Mouse (Mus musculus) heart, embryonic 15.5 days (tissue): Measurements from ENCODE around the gene Bmt2. TPM values are rescaled to one million over a fixed set of nuclear protein-coding genes. Genes with fewer than 3 reads are reported as not detected.
A peak's percentile ranks its signal among the peaks of the same experiment; 100 is the strongest.

Experiments
- ATAC-seq: fragments of 200-750 bp; cut with Nextera tagmentation; replicated peaks from 2 replicates; pipeline ENCODE4 v1.8.0; 2017; ENCODE audit warnings: low read depth, moderate TSS enrichment; ENCODE audit not compliant: insufficient number of reproducible peaks, insufficient read depth, low FRiP score
- H3K27ac ChIP-seq: fragments of 300-500 bp; sonication (generic); 2 replicates; pipeline ENCODE4 v1.5.1; 2015; ENCODE audit warnings: mild to moderate bottlenecking, inconsistent platforms
- H3K27me3 ChIP-seq: fragments of 300-500 bp; sonication (generic); 2 replicates; pipeline ENCODE4 v1.6.1; 2015; ENCODE audit warnings: inconsistent platforms
- H3K36me3 ChIP-seq: fragments of 300-500 bp; sonication (generic); 2 replicates; pipeline ENCODE4 v1.6.1; 2015; ENCODE audit warnings: mild to moderate bottlenecking, inconsistent platforms
- H3K4me1 ChIP-seq: fragments of 300-500 bp; sonication (generic); replicated peaks from 2 replicates; pipeline ENCODE4 v1.6.1; 2015; ENCODE audit warnings: inconsistent platforms
- H3K4me2 ChIP-seq: fragments of 300-500 bp; sonication (generic); 2 replicates; pipeline ENCODE4 v1.6.1; 2015; ENCODE audit warnings: inconsistent platforms, mild to moderate bottlenecking, moderate library complexity
- H3K4me3 ChIP-seq: fragments of 300-500 bp; sonication (generic); 2 replicates; pipeline ENCODE4 v1.5.1; 2015; ENCODE audit warnings: mild to moderate bottlenecking, inconsistent platforms
- H3K9ac ChIP-seq: fragments of 300-500 bp; sonication (generic); 2 replicates; pipeline ENCODE4 v1.6.1; 2015; ENCODE audit warnings: mild to moderate bottlenecking, inconsistent platforms
- H3K9me3 ChIP-seq: fragments of 300-500 bp; sonication (generic); replicated peaks from 2 replicates; pipeline ENCODE4 v1.6.1; 2016; ENCODE audit warnings: inconsistent platforms
- WGBS: fragments of 180-500 bp; shearing (Covaris S2); methylation state at CpG from one replicate; pipeline ENCODE4 v1.1.7; 2015; ENCODE audit warnings: mixed read lengths; 5-methylcytosine and 5-hydroxymethylcytosine counted together
- polyA plus RNA-seq: library from polyadenylated mRNA; unstranded; fragments of >200 nt; fragmentation: Nextera tagmentation; extraction: Ambion mirVana; gene quantifications from 2 replicates; pipeline ENCODE4 v1.2.1, GENCODE M21; 2015

Bmt2 gene
- polyA plus RNA-seq, 1 experiment from 2014 or later: 15.5 TPM

DNA sequence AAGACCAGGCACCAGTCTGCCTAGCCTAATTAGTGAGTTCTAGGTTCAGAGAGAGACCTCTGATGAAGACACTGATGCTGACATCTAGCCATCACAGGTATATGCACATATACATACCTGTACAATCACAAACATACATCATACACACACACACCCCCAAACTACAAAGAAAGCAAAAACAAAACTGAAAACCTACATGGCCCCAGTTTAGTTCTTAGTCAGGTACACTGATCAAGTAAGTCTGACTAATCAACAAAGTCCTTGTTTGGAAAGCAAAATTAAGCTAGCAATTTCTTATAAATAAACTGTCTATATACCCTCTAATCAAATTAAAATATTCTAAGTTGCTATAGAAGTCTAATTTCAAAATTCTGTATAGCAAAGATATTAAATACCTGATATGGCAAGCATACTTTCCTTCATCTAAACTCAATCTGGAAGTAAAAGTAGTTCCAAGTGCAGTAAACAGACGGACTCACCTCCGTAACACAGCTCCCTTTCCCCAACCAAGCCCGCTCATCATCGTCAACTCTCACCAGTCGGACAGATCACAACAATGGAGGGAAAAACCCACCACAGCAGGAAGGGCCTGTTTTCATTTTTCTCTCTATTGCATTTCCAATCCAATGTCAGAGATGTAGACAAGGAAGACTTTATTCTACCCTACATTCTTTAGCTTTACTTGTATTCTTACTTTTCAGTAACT is 3.0 kb downstream of the Bmt2 start:
- 86% methylated on average over 5 of the region's 5 CpGs for WGBS
- Histone ChIP-seq H3K9me3 (no peaks in the 10 kb centered on the region), H3K4me3 (no peak overlapping the region), H3K4me2 (no peak overlapping the region), H3K27ac (no peak overlapping the region), H3K27me3 (no peaks in the 10 kb centered on the region), H3K9ac (no peak overlapping the region), H3K4me1 (peaks cover 6% of the 10 kb centered on the region; the same call in 1 of the 2 replicates), H3K36me3 (no peaks in the 10 kb centered on the region)
- ATAC-seq: no peak

DNA sequence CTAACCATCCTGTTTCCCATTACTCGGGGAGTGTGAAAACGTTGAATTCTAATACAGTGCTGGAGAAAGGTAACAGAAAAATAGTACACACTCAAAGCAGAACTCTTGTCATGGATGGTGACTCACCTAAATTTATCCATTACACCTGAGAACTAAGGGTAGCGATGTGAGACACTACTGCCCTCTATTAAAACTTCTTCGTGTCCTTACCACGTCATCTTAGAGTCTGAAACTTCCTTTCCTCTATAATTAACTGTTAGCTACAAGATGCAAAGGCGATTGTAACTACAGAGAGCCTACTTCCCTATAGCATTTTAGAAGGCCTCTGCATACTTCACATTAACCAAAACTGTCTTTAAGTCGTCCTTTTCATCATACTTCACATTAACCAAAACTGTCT is 12.1 kb downstream of the Bmt2 start:
- no peak for ATAC-seq

DNA sequence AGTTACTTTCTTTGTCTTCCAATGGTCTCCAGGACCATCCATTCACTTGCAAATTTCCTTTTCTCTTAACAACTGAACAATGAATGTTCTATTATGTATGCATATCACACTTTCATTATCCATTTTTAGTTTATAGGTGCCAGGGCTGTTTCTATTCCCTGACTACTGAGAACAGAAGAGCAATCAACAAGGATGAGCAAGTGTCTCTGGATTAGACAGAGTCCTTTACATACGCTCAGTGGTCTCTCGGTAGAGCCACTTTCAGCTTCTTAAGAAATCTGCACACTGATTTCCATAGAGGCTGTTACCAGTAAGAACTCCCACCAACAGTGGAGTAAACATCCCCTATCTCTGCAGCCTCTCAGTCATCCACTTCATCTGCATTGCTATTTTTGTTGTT is 19.8 kb downstream of the Bmt2 start:
- H3K9me3 ChIP-seq: no peaks in the 10 kb centered on the region
- 95% methylated on average over 2 of the region's 2 CpGs for WGBS
- no peaks in the 10 kb centered on the region for H3K27me3 ChIP-seq
- no peak overlapping the region for H3K27ac ChIP-seq
- H3K4me3 ChIP-seq: no peak overlapping the region
- no peaks in the 10 kb centered on the region for H3K4me1 ChIP-seq
- H3K9ac ChIP-seq: no peak overlapping the region
- peaks cover 8% of the 10 kb centered on the region; the same call in 1 of the 2 replicates for H3K36me3 ChIP-seq
- no peak overlapping the region for H3K4me2 ChIP-seq
- ATAC-seq: no peak

More for the DNA sequence above, 12.1 kb downstream of the Bmt2 start:
- no peaks in the 10 kb centered on the region for H3K27me3 ChIP-seq
- H3K9ac ChIP-seq: no peak overlapping the region
- 82% methylated on average over 7 of the region's 7 CpGs for WGBS
- no peaks in the 10 kb centered on the region for H3K4me1 ChIP-seq
- H3K9me3 ChIP-seq: no peaks in the 10 kb centered on the region
- no peak overlapping the region for H3K27ac ChIP-seq
- H3K36me3 ChIP-seq: peaks cover 5% of the 10 kb centered on the region; the same call in 1 of the 2 replicates
- no peak overlapping the region for H3K4me3 ChIP-seq
- no peak overlapping the region for H3K4me2 ChIP-seq

DNA sequence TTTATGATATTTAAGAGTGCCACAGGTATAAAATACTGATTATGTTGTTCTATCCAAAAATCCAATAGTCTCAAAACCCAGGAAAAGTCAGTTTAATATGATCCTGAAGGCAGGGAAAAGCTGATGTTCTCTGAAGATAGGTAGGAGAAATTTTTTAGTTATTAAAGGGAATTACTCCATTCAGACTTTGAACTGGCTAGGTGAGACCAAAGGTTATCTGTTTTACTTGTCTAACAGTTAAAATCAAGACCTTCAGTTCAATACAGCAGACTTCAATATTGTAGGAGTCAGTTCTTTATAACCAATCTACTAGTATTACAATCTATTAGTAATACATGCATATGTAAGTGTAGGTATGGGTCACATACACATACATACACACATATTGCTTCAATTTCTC is 23.7 kb downstream of the Bmt2 start:
- Histone ChIP-seq H3K4me2 (no peak overlapping the region), H3K4me1 (no peaks in the 10 kb centered on the region), H3K27me3 (no peaks in the 10 kb centered on the region), H3K27ac (no peak overlapping the region), H3K36me3 (peaks cover 11% of the 10 kb centered on the region; the same call in 1 of the 2 replicates), H3K9me3 (no peaks in the 10 kb centered on the region), H3K9ac (no peak overlapping the region), H3K4me3 (no peak overlapping the region)
- no peak for ATAC-seq

GRCm38 (mm10) chr6:13652284-13652683 is 25.5 kb downstream of the Bmt2 start:
- Histone ChIP-seq H3K9me3 (no peaks in the 10 kb centered on the region; the same call in 1 of the 2 replicates), H3K9ac (no peak overlapping the region), H3K4me1 (no peaks in the 10 kb centered on the region), H3K4me3 (no peak overlapping the region), H3K27me3 (no peaks in the 10 kb centered on the region), H3K36me3 (peaks cover 20% of the 10 kb centered on the region; the same call in 1 of the 2 replicates), H3K4me2 (no peak overlapping the region), H3K27ac (no peak overlapping the region)
- WGBS: 89% methylated on average over 3 of the region's 3 CpGs
- no peak for ATAC-seq

DNA sequence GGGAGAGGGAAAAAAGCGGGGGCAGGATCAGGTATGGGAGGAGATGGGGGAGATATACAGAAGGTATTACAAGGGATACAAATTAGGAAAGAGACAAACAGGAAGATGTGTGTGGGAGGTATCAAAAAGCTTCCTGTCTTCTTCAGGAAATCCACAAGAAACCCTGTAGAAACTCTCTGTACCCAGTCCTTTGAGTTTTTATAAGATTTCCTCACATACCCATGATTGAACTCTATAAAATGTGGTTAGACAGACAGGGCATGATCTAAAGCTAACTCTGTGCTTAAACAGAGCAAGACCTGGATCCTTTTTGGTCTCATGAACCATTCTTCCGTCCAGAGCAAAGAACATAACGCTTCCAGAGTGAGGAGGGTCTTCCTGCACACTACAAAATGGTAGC is 26.9 kb downstream of the Bmt2 start:
- no peak for ATAC-seq
- Histone ChIP-seq H3K27ac (no peak overlapping the region), H3K9ac (no peak overlapping the region), H3K9me3 (no peaks in the 10 kb centered on the region; the same call in 1 of the 2 replicates), H3K4me1 (no peaks in the 10 kb centered on the region), H3K4me3 (no peak overlapping the region), H3K36me3 (peaks cover 20% of the 10 kb centered on the region; the same call in 1 of the 2 replicates), H3K4me2 (no peak overlapping the region), H3K27me3 (no peaks in the 10 kb centered on the region)
- 90% methylated on average over 3 of the region's 3 CpGs for WGBS

GRCm38 (mm10) chr6:13648305-13648704 is 29.5 kb downstream of the Bmt2 start:
- H3K27me3 ChIP-seq: no peaks in the 10 kb centered on the region
- no peaks in the 10 kb centered on the region for H3K4me1 ChIP-seq
- no peak overlapping the region for H3K9ac ChIP-seq
- ATAC-seq: no peak
- H3K27ac ChIP-seq: no peak overlapping the region
- H3K36me3 ChIP-seq: peaks cover 20% of the 10 kb centered on the region; the same call in 1 of the 2 replicates
- H3K4me2 ChIP-seq: no peak overlapping the region
- no peak overlapping the region for H3K4me3 ChIP-seq
- peaks cover 5% of the 10 kb centered on the region; the same call in 1 of the 2 replicates for H3K9me3 ChIP-seq

GRCm38 (mm10) chr6:13636582-13636989 is 41.2 kb downstream of the Bmt2 start:
- H3K27me3 ChIP-seq: no peaks in the 10 kb centered on the region
- H3K27ac ChIP-seq: peak overlapping the region; percentile 65

GRCm38 (mm10) chr6:13632571-13632970 is 45.2 kb downstream of the Bmt2 start:
- no peak for ATAC-seq
- WGBS: 85% methylated on average over 1 of the region's 1 CpGs
- peaks cover 11% of the 10 kb centered on the region for H3K36me3 ChIP-seq
- H3K4me2 ChIP-seq: no peak overlapping the region
- no peaks in the 10 kb centered on the region for H3K27me3 ChIP-seq
- H3K4me1 ChIP-seq: 0 out of 2 replicates have a peak, but pooled peaks cover 3% of the 10 kb centered on the region
- H3K4me3 ChIP-seq: no peak overlapping the region
- no peak overlapping the region for H3K27ac ChIP-seq
- H3K9me3 ChIP-seq: no peaks in the 10 kb centered on the region
- no peak overlapping the region for H3K9ac ChIP-seq

More at GRCm38 (mm10) chr6:13636582-13636989, 41.2 kb downstream of the Bmt2 start:
- peak; percentile 74 for ATAC-seq
- WGBS: 23% methylated on average over 3 of the region's 3 CpGs
- H3K36me3 ChIP-seq: peaks cover 10% of the 10 kb centered on the region; the same call in 1 of the 2 replicates
- H3K4me3 ChIP-seq: no peak overlapping the region
- no peak overlapping the region for H3K9ac ChIP-seq
- H3K9me3 ChIP-seq: no peaks in the 10 kb centered on the region
- H3K4me2 ChIP-seq: no peak overlapping the region
- H3K4me1 ChIP-seq: 0 out of 2 replicates have a peak, but pooled peaks cover 5% of the 10 kb centered on the region

GRCm38 (mm10) chr6:13630607-13631006 is 47.2 kb downstream of the Bmt2 start:
- no peak overlapping the region for H3K4me3 ChIP-seq
- 56% methylated on average over 2 of the region's 2 CpGs for WGBS

GRCm38 (mm10) chr6:13619618-13620017 is 58.1 kb downstream of the Bmt2 start:
- Histone ChIP-seq H3K9me3 (no peaks in the 10 kb centered on the region), H3K4me3 (no peak overlapping the region), H3K27ac (no peak overlapping the region), H3K4me2 (no peak overlapping the region), H3K4me1 (no peaks in the 10 kb centered on the region), H3K9ac (no peak overlapping the region), H3K36me3 (no peaks in the 10 kb centered on the region), H3K27me3 (no peaks in the 10 kb centered on the region)
- no peak for ATAC-seq
- 80% methylated on average over 2 of the region's 2 CpGs for WGBS

More at GRCm38 (mm10) chr6:13630607-13631006, 47.2 kb downstream of the Bmt2 start:
- H3K9ac ChIP-seq: no peak overlapping the region
- peaks cover 11% of the 10 kb centered on the region for H3K36me3 ChIP-seq
- H3K9me3 ChIP-seq: no peaks in the 10 kb centered on the region
- H3K27ac ChIP-seq: no peak overlapping the region
- no peaks in the 10 kb centered on the region for H3K4me1 ChIP-seq
- no peak overlapping the region for H3K4me2 ChIP-seq
- H3K27me3 ChIP-seq: no peaks in the 10 kb centered on the region
- ATAC-seq: no peak

DNA sequence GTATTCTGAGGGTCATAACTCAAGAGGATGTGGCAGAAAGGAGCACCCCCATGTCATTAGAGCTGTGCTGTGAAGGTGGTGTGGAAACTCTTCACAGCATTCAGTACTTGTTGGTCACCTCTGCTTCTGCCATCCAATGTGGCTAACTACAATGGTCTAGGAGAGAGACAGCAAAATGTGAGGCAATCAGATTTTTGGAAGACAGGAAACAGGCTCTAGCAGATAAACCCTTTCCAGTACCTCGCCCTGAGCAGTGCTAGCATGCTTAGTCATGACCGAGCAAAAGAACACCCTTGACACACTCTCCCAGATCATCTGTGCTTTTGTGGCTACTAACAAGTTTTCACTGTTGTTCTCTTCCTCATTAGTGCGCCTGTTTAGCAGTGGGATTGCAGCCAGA is 60.7 kb downstream of the Bmt2 start:
- no peak overlapping the region for H3K27ac ChIP-seq
- H3K36me3 ChIP-seq: no peaks in the 10 kb centered on the region
- no peaks in the 10 kb centered on the region for H3K27me3 ChIP-seq
- no peaks in the 10 kb centered on the region for H3K4me1 ChIP-seq
- WGBS: 83% methylated on average over 3 of the region's 3 CpGs
- no peak overlapping the region for H3K4me2 ChIP-seq
- no peaks in the 10 kb centered on the region for H3K9me3 ChIP-seq
- no peak overlapping the region for H3K4me3 ChIP-seq
- H3K9ac ChIP-seq: no peak overlapping the region
- no peak for ATAC-seq
